Mouse (Mus musculus): ENCODE results near the gene Klk11.

Klk11 gene

DNA sequence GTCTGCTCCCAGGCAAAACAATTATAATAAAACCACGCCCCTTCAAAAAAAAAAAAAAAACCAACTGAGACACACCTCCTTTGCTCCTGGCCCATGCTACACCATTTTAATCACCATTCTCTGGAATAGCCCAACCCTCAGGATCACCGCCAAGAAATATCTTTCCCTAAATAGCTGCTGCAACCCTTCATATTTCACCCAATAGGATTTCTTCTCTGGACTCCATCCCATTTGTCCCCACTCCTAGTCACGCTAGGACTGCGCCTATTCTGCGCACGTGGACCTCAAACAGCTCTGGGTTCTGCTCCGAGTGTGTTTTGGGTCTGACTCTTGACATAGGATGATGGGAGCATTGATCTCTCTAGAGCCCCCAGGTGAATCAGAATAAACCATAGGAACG is 22.0 kb downstream of the Klk11 start:
- DNase-seq (ENCODE audit: low read depth, low spot score) = no peak

DNA sequence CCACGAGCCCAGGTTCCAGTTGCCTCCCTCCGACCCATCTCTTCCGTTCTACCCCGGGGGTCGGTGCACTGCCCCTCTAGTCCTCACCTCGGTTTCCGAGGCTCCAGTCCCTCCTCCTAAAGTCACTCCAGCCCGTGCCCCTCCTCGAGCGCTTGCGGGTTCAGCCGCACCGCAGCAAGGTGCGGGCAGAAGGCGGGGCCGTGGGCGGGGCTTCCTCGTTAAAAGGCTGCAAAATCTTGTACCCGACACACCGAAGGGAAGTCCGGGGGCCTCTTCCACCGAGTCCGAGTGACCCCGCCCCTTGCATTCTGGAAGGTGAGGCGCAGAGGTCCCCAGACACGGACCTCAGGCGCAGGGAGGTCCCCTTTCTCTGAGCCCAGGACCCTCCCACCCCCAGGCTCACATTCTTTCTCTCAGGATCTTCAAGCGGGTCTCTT is 22.9 kb downstream of the Klk11 start, which contains the start of gene Klk8:
Gene Klk8, plus strand, starts transcription at position 245 of the 437 bp plus-strand sequence.
- no peak for DNase-seq (ENCODE audit: low read depth, low spot score)

DNA sequence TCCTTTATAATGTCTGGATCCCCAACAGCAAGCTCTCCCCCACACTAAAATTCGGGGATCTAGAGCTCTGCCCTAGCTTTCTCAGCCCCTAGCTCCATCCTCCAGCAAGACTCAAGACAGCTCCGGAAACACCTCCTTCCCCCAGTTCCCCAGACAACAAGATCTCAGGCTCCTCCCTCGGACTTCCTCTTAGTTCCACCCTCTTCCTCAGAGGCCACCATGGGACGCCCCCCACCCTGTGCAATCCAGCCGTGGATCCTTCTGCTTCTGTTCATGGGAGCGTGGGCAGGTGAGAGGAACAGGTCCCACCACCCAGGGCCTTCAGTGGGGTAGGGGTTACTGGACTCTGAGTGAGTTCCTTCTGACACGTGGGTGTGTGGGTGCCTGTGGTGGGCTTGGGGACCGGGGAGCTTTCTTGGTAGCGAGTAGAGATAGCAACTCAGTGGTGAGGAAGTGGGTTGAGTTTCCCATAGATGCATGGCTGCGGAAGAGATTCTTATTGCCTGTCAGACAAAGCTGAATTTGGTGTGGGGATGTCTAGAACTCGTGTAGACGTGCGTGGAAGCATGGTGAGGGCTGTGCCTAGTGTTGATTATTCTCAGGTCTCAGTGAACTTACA is 23.5 kb downstream of the Klk11 start:
- no peak for DNase-seq (ENCODE audit: low read depth, low spot score)

DNA sequence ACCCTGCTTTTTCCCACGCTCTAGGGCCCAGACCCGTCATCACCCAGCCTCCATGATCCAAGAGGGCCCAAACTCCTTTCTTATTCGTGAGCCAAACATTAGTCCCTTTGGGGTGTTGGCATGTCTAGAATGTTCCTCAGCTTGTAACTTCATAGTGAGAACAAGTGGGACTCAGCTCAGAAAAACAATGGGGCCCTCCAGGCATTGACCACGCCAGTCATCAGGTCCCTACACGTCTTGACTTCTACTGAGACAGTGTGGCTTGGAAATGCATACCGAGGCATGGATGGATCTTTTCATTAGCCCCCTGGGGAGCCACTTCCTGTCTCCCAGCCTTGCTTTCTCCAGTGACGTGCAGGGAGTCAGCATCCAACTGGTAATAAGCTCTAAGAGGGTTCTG is 25.5 kb downstream of the Klk11 start:
- DNase-seq (ENCODE audit: low read depth, low spot score) = no peak

DNA sequence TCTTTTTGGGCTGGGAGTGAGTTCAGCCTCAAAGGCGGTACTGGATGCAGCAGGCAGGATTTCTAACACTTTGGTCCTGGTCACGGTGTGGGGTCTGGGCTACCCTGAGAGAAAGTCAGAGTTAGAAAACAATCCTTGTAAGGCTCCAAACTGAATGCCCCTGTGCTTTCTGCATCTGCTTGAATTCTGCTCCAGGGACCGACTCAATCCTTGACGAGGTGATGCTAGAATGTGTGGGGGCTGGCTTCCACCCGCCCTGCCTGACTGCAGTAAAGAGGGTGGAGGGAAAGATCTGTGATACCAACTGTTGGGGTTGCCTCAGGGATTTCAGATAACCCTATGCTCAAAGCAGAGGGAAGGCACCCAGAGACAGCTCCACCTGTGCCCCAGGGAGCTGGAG is 36.6 kb downstream of the Klk11 start, which contains the start of gene Klk7:
Gene Klk7, plus strand, starts transcription at position 301 of the 400 bp plus-strand sequence.
- DNase-seq (ENCODE audit: low read depth, low spot score) = no peak

DNA sequence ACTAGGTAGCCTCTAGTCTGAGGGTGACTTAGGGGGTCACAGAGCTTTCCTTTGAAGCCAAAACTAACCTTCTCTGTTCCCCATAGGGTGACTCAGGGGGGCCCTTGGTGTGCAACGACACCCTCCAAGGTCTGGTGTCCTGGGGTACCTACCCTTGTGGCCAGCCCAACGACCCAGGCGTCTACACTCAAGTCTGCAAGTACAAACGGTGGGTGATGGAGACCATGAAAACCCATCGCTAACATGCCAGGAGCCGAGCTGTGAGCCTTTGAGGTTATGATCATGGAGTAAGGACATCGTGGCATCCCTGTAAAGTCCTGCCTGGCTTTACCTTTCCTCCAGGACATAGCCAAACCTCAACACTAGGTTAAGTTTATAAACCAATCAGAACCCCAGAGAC is 40.8 kb downstream of the Klk11 start:
- no peak for DNase-seq (ENCODE audit: low read depth, low spot score)

DNA sequence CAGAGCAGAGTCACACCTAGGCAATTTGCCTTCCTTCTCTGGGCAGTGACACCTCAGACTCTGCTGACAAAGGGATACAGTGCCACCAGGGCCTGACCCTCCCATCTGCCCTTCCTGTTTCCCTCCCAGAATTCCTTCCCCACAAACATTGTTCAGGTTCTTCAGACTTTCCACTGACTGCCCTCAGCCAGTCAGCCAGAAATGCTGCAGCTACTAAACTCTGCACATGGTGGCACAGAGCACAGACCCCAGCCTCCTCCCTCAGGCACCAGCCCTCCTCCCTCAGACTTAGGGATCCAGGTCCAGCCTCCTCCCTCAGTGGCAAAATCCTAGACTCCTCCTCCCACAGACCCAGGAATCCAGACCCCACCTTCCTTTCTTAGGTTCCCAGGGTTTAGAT is 42.3 kb downstream of the Klk11 start:
- DNase-seq (ENCODE audit: low read depth, low spot score) = no peak

DNA sequence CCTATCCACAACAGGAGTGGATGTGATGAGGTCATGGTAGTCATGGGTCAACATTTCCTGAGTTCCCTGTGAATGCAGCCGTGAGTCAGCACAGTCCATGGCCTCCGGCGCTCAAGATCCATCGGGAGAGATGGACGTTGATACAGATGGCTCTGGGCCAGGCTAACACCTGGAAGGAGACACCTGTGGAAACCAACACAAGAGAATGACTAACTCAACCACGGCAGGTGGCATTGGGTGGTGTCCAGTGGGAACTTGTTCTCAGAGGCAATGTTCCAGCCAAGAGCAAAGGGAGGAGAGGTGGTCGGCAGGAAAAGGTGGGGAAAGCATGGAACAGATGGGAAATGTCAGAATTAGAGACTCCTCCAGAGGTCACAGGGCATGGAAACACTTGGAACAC is 47.2 kb downstream of the Klk11 start:
- DNase-seq (ENCODE audit: low read depth, low spot score) = no peak

DNA sequence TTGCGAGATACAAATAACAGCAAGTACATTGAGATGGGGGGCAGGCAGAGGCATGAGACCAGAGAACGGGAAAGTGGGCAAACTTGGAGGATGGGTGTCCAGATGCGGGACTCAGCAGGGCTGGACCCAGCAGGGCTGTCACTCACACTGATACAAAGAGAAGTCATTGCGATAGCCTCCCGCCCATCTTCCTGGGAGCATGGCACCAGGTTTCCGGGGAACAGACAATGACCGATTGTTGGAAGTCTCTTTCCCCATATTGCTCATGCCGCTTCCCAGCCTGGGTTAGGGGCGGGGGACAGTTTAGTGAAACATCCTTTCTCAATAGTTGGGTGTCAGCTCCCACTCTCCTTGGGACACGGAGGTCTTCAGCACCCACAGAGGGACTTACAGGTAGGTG is 49.8 kb downstream of the Klk11 start, which contains the start of gene Klk6:
Gene Klk6, plus strand, starts transcription at position 301 of the 400 bp plus-strand sequence.
- no peak for DNase-seq (ENCODE audit: low read depth, low spot score)

DNA sequence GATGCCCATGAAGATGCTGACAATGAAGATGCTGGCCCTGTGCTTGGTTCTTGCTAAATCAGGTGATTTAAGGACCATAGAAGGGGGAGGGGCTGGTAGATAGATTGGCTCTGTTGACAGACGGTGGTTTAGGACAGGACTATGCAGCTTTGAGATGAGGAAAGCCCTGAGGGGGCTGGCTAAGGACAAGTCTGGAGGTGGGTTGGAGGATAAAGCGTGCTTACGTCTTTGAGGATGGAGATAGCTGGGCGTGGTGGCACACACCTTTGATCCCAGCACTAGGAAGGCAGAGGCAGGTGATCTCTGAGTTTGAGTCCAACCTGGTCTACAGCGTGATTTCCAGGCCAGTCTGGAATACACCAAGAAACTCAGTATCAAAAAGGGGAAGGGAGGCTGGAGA is 51.7 kb downstream of the Klk11 start:
- no peak for DNase-seq (ENCODE audit: low read depth, low spot score)

DNA sequence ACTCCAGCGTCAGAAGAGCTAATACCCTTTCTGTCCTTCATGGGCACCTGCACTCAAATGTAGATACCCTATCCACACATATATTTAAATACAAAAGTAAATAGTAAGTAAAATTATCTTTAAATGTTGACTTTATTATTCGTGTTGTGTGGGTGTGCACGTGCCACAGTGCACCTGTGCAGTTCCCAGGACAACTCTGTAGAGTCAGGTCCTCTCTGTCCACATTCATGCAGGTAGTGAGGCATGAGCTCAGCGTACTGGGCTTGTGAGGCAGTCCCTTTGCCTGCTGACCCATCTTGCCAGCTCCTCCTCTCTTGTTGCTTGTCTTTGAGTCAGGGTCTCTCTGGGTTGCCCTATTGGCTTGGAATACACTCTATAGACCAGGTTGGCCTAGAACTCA is 53.3 kb downstream of the Klk11 start:
- DNase-seq (ENCODE audit: low read depth, low spot score) = no peak

Data from telencephalon, adult 2 months (tissue).